Mouse (Mus musculus): ENCODE data around the gene Cbx1. TPM values are rescaled to one million over a fixed set of nuclear protein-coding genes. Genes with fewer than 3 reads are reported as not detected.
A peak's percentile ranks its signal among the peaks of the same experiment; 100 is the strongest.

Gene Cbx1
- polyA plus RNA-seq (2017; shearing (Covaris generic)), result 10 to 100 TPM; 56.8 to 60.2 TPM

GRCm38 (mm10) chr11:96788871-96789795, at the start of gene Cbx1:
Gene Cbx1 (plus strand): TSS chr11:96789127.
- peak; percentile 92 for ATAC-seq

DNA sequence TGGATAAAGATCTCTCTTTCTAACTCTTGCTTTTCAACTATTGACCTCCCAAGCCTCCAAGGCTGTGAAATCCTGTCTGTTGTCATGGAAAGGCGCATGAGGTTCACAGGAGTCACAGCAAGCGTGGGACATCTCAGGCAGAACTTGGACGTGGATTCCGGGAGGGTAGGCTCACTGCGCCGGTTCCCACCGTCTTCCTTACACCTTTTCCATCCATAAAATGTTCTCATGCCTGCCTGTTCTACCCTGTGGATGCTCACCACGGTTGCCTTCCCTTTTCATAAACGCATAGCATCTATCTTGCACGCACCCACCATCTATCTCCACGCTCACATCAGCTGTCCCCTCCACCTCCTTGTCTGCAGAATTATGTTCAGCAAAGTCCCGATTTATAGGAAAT, 48.1 kb upstream of the Cbx1 start:
- no peak for ATAC-seq

- no peak for ATAC-seq
These were observed 46.9 kb upstream of the Cbx1 start for GRCm38 (mm10) chr11:96741995-96742394.

GRCm38 (mm10) chr11:96743000-96743399, 45.9 kb upstream of the Cbx1 start:
- ATAC-seq, result no peak

- ATAC-seq, result no peak
These were observed 45.0 kb upstream of the Cbx1 start for GRCm38 (mm10) chr11:96743891-96744290.

- no peak for ATAC-seq
These were observed 42.3 kb upstream of the Cbx1 start for GRCm38 (mm10) chr11:96746648-96747047.

- no peak for ATAC-seq
These were observed 41.4 kb upstream of the Cbx1 start for GRCm38 (mm10) chr11:96747555-96747954.

GRCm38 (mm10) chr11:96755298-96755697, 33.6 kb upstream of the Cbx1 start:
- ATAC-seq, result no peak

DNA sequence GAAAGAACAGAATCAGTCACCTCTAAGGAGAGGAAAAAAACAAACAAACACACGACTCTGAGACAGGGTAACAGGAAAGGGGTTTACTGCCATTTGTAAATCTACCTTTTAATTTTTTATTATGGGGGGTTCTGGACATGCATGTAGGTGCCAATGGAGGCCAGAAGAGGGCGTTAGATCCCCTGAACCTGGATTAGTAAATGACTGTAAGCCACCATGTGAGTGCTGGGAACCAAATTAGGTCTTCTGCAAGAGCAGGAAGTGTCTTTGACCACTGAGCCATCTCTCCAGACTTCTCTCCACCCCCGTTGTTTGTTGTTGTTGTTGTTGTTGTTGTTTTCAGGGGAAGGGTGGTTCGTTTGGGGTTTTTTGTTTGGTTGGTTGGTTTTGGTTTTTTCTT, 31.5 kb upstream of the Cbx1 start:
- ATAC-seq, result no peak

GRCm38 (mm10) chr11:96758402-96758801, 30.5 kb upstream of the Cbx1 start:
- ATAC-seq, result no peak

- ATAC-seq, result peak; percentile 77
These were observed 28.9 kb upstream of the Cbx1 start for GRCm38 (mm10) chr11:96760042-96760441.

- no peak for ATAC-seq
These were observed 26.9 kb upstream of the Cbx1 start for GRCm38 (mm10) chr11:96761984-96762383.

GRCm38 (mm10) chr11:96762742-96763470, 26.0 kb upstream of the Cbx1 start:
- ATAC-seq, result no peak

DNA sequence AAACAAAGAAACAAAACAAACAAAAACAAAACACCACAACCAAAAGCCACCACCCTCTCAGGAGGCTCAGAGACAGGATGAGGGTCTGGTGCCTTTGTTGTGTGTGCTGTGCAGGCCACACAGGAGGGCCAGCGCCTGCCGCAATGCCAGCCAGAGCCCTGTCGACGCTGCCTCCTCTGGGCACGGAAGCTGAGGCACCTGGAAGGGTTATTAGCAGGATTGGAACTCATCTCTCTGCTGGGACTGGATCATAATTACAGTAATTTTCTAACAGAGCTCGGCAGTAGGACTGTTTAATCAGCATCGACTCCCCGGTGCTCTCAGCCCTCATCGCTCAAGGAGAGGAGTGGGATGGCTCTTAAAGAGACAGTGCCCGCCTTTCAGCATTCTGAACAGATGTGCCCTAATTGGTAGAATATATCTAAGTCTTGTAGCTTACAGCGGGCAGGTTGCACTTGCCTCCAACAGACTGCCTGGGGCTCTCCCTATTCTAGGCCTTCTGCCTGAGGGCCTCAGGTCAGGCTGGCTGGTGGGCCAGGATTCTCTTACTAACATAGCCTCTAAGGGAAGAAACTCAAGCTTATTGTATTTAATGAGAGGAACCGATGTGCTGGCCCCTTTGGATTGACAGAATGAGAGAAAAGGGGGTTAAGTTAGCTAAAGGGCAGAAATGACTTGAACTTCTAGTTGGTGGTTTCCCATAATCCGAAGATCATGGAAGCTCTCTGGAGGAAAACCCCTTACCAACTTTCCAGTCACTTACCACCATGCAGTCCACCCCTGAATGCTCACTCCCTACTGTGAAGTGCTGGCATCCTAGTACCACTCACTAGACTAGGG, 24.2 kb upstream of the Cbx1 start:
- ATAC-seq, result no peak

DNA sequence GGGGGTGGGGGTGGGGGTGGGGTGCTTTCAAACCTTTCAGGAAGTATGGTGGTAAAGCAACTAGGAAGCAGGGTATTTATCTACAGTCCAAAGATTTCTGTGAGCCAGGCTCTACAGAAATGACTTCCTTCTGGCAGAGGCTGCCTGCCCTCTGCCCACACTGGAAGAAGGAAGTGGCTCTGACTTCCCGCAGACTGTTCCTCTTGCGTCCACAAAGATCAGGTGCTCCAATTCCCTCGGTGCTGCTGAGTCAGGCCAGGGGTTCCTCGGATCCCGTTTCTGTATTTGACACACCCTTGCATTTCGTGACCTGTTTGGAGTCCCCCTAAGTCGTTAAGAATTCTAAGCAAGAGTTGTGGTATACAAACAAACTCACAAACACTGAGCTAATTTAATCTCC, 23.3 kb upstream of the Cbx1 start:
- no peak for ATAC-seq

DNA sequence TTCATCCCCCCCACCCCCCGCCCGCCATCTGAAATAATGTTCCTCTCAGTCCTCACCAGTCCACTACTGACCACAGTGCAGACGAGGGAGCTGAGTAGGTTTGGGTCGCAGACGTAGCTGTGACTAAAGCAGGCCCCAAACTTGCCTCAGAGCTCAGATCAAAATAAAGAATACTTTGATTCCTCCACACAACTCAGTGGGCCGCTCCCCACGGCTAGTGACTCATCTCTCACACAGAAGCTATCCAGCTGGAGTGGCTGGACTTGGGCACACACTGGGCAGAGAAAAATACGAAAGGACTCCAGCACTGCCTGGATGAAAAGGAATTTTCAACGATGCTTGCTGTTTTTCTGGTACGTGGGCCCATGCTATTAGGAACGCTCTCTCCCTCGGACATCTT, 22.4 kb upstream of the Cbx1 start:
- ATAC-seq, result no peak

DNA sequence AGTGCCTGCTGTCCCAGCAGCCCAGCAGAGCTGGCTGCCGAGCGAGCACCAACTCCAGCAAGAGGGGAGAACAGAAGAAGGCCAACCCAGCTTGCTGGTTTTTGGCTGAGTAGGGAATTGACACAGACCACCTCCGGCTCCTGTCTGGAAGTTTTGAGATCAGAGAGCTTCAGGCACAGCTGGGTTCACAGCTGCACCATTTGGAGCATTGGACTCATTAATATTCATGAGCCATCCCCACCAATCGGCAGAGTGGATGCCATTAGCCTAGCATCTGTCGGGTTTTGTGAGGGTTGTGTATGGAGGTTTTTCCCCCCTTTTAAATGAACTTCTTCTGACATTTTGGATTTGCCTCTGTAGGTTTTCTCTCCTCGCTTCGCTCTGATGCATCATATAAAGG, 21.8 kb upstream of the Cbx1 start:
- no peak for ATAC-seq

DNA sequence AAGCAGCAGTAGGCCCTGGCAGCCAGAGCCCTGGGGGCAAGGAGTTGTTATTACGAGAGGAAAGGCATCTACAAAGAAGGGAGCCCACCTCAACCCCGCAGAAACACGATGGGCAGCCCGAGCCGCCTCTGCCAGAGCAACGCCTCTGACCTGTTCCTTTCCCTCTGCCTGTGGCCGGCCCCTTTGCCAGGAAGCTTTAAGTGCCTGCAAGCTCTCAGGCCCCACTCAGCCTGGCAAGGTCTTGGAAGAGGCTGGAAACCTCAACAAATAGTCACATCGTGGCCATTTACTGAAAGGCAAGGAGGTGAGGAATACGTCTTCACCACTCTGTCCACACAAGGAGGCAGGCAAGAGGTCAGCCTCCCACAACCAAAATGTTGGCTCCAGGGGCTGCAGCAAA, 20.7 kb upstream of the Cbx1 start:
- no peak for ATAC-seq

- no peak for ATAC-seq
These were observed 17.5 kb upstream of the Cbx1 start for GRCm38 (mm10) chr11:96771274-96771975.

- no peak for ATAC-seq
These were observed 16.5 kb upstream of the Cbx1 start for GRCm38 (mm10) chr11:96772413-96772812.

- ATAC-seq, result no peak
These were observed 14.4 kb upstream of the Cbx1 start for GRCm38 (mm10) chr11:96774536-96774935.

- ATAC-seq, result no peak
These were observed 13.9 kb upstream of the Cbx1 start for GRCm38 (mm10) chr11:96775063-96775462.
